ENCODE assay signal across 8 mouse cellular contexts in the genomic region with DNA sequence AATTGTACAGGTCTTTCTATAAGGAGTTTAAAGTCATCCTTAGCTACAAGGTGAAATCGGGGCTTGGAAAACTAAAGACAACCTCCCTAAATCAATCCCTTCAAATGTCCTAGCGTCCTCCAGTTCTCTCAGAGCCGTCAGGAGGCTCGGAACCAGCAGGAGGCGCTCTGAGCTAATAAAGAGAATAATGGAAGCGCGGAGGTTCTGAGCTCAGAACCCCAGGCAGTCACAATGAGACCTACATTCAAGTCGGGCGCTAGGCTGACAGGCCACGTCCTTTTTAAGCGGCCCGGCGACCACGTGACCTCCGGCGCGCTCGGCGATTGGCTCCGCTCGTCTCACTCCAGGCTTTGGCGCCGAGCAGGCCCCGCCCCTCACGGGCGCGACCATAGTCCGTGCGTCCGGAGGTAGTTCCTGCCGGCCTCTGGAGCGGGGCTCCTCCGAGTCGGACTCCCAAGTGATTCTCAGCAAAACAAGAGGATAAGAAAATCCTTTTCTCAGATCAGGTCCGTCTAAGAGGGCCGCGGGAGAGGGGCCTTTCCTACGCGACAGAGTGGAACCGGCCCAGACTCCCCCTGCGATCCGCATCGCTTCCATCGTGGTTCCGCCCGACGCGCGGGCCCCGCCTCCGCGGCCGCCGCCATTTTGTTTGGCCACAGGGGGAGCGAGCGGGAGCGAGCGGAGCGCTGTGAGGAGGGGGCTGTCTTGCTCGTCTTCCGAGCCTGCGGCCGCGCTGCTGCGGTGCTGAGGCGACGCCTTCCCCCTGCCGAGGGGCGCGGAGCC. TPM values are rescaled to one million over a fixed set of nuclear protein-coding genes. Genes with fewer than 3 reads are reported as not detected.
DNase-seq lines count a peak whose midpoint lies in the region; ATAC-seq and TF ChIP-seq lines count a peak whose summit lies in the region.

Gene Smc3, plus strand, starts transcription at position 642 of the 783 bp plus-strand sequence.

- H3K4me2 ChIP-seq in forebrain, embryonic 15.5 days (replicated peaks), result peak within 1 kb of the TSS; percentile 90

- H3K27ac ChIP-seq in ES-E14 (ENCODE audit: insufficient read depth, low read depth, low read length, poor library complexity, severe bottlenecking), result peak within 1 kb of the TSS; percentile 85
- peak within 1 kb of the TSS; percentile 99 for H3K27ac ChIP-seq in forebrain, embryonic 15.5 days (replicated peaks)

- DNase-seq in ES-E14 (ENCODE audit: low read depth, low spot score), result peak; percentile 98
- DNase-seq in cerebellum, adult 11-12 months, result peak; percentile 99
- peak; percentile 97 for DNase-seq in heart, postnatal 25 days (ENCODE audit: low spot score)
- peak; percentile 98 to 100 for DNase-seq in layer of hippocampus, adult 18-20 months (ENCODE audit: low spot score in 2 of 2)
- peak; percentile 99 for DNase-seq in lung, adult 2 months
- peak; percentile 98 for DNase-seq in thymus, adult 18-20 months

- peak; percentile 95 for ATAC-seq in forebrain, embryonic 15.5 days (replicated peaks)
- ATAC-seq in neutrophil, adult 5-6 weeks (ENCODE audit: extremely low read depth, insufficient number of reproducible peaks, low FRiP score, poor library complexity, severe bottlenecking), result peak; percentile 95

- under 1% methylated on average over 70 of the region's 70 CpGs for WGBS in forebrain, embryonic 15.5 days
- under 1% methylated on average over 69 of the region's 70 CpGs for WGBS in lung, adult 2 months

- no peaks in the 10 kb centered on the region for H3K27me3 ChIP-seq in forebrain, embryonic 15.5 days

- no peaks in the 10 kb centered on the region for H3K9me3 ChIP-seq in ES-E14 (ENCODE audit: control insufficient read depth, insufficient read depth, low read depth, low read length)
- no peaks in the 10 kb centered on the region for H3K9me3 ChIP-seq in forebrain, embryonic 15.5 days

- intact Hi-C loops in heart, postnatal 25 days (cut with DNase I), result no loop called here

- peak; percentile 97 for TF ChIP-seq POLR2A in lung, adult 2 months (IDR thresholded peaks at IDR 0.05; ENCODE audit: borderline replicate concordance, extremely low read depth, low read depth, low read length)

- peak within 1 kb of the TSS; percentile 90 for H3K9ac ChIP-seq in ES-E14 (ENCODE audit: insufficient read depth, low read depth, low read length, poor library complexity, severe bottlenecking)
- H3K9ac ChIP-seq in forebrain, embryonic 15.5 days (replicated peaks), result peak within 1 kb of the TSS; percentile 95

- peak; percentile 87 for TF ChIP-seq CTCF in lung, adult 2 months (IDR thresholded peaks at IDR 0.05; ENCODE audit: insufficient read depth, low read length)

- in situ Hi-C loops in ES-E14 (cut with MboI; ENCODE audit: low sequenced_read_pairs in 2 of 2, unreplicated experiment in 2 of 2), result no loop called here

- H3K4me1 ChIP-seq in ES-E14 (ENCODE audit: control insufficient read depth in 2 of 2, insufficient read depth in 2 of 2, low read length in 2 of 2, poor library complexity in 1 of 2), result peaks cover 0 to 3% of the 10 kb centered on the region in 2 experiments; a peak in 2 of 4 replicates
- peaks cover 21% of the 10 kb centered on the region for H3K4me1 ChIP-seq in forebrain, embryonic 15.5 days
- H3K4me1 ChIP-seq in lung, adult 2 months (ENCODE audit: control insufficient read depth, insufficient read depth, low read length), result peaks cover 4% of the 10 kb centered on the region

- H3K36me3 ChIP-seq in ES-E14 (ENCODE audit: control insufficient read depth, insufficient read depth, low read length, poor library complexity, severe bottlenecking), result peaks cover 8% of the 10 kb centered on the region
- peaks cover 6% of the 10 kb centered on the region; the same call in 1 of the 2 replicates for H3K36me3 ChIP-seq in forebrain, embryonic 15.5 days

- peak within 1 kb of the TSS; percentile 81 to 86 for H3K4me3 ChIP-seq in ES-E14 (ENCODE audit: insufficient read depth in 1 of 2, low read depth in 1 of 2, low read length in 2 of 2, poor library complexity in 1 of 2, severe bottlenecking in 1 of 2)
- H3K4me3 ChIP-seq in forebrain, embryonic 15.5 days, result peak within 1 kb of the TSS; percentile 94
- H3K4me3 ChIP-seq in lung, adult 2 months (replicated peaks; ENCODE audit: extremely low read depth, low read depth, low read length), result peak within 1 kb of the TSS; percentile 98

TF ChIP-seq in ES-E14, 5 proteins besides CTCF, POLR2A, EP300 and RAD21:
- TF ChIP-seq ZNF384 (IDR thresholded peaks at IDR 0.05; ENCODE audit: low read depth, low read length) (peak; percentile 88), HCFC1 (IDR thresholded peaks at IDR 0.05; ENCODE audit: borderline replicate concordance, insufficient read depth, low read length) (peak; percentile 36), CHD2 (IDR thresholded peaks at IDR 0.05; ENCODE audit: low read depth, low read length) (no peak), ZC3H11A (IDR thresholded peaks at IDR 0.05; ENCODE audit: borderline replicate concordance, low read depth, low read length) (peak; percentile 78), MAFK (IDR thresholded peaks at IDR 0.05; ENCODE audit: insufficient read depth, low read depth, low read length) (no peak)
TF ChIP-seq in ES-E14: peak in this region for 3.

RNA-seq across cellular contexts. Expression of gene Smc3, which starts in this region (rescaled TPM):
- 54.8 and 76.0 TPM in 2 replicates for total RNA-seq in ES-E14 (2012; rRNA removed)
- polyA plus RNA-seq in forebrain, embryonic 15.5 days (2015; fragmentation: Nextera tagmentation; extraction: Ambion mirVana), result 72.4 and 73.3 TPM in 2 replicates
- total RNA-seq in heart, postnatal 25 days (2021), result 10 to 100 TPM; 22.4 to 23.6 TPM
- 10 to 100 TPM; 40.8 to 42.8 TPM for total RNA-seq in layer of hippocampus, adult 18-20 months (2021)
- polyA plus RNA-seq in lung, adult 2 months (2012; rRNA removed), result 3.4 and 5.3 TPM in 2 replicates
- total RNA-seq in neutrophil, adult 5-6 weeks (2017), result 105 and 114 TPM in 2 replicates

Comparison
In these comparisons a context has a peak if more than half of its experiments do, and no peak if none do; other contexts are left out.
1. Peak in every context shown above with its lines: DNase-seq, ATAC-seq, H3K4me3 ChIP-seq and H3K27ac ChIP-seq.
2. RNA of gene Smc3 (polyA plus RNA-seq): 72.4 to 73.3 TPM in forebrain, embryonic 15.5 days; 3.4 to 5.3 TPM in lung, adult 2 months; every median in the first group is over 10 times any median in the second.